Mouse (Mus musculus): ENCODE measurements at regions not wholly inside any gene's neighbourhood (a gene's known extent, or its start where the extent isn't known, plus 50 kb on each side); places are given as distances from the start of the nearest gene placed in this dataset.

DNA sequence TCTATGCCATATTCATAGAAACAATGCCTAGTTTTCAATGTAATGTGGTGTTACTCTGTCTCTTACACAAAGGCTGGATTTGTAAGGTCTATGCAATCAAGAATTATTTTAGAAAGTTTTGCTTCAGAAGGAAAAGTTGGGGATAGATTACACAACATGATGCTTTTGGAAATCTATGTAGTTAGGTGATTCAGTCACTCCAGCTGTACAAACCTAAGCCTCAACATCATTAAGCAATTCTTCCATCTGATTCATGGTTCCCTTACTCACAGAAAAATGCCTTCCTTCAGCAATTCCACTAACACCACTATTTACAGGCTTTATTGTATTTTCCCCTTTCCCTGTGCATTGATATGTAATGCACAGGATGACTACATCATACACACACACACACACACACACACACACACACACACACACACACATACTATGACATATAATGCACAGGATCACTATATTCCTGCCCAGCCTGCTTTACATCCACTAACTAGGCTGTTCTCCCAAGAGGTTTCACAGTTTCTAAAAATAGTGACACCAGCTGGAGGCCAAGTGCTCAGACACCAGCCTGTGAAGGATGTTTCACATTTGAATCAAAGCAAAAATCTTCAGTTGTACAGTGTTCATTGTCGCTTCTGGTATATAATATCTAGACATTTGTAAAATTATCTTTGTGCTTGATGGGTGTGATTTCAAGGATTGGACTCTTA, 305.9 kb downstream of the Klf6 start:
- TF ChIP-seq CTCF (IDR thresholded peaks at IDR 0.05; ENCODE audit: low read depth, low read length): no peak
- no peak for TF ChIP-seq POLR2AphosphoS5 (IDR thresholded peaks at IDR 0.05; ENCODE audit: insufficient replicate concordance, low read depth, low read length)
- TF ChIP-seq TAL1 (conservative IDR thresholded peaks at IDR 0.05; ENCODE audit: low read depth, low read length): no peak
- TF ChIP-seq GATA1 (IDR thresholded peaks at IDR 0.05; ENCODE audit: borderline replicate concordance, low read length): no peak

All from G1E (cell line).